Mouse (Mus musculus): ENCODE results near the gene F2rl1. TPM values are rescaled to one million over a fixed set of nuclear protein-coding genes. Genes with fewer than 3 reads are reported as not detected.

The F2rl1 gene
- polyA plus RNA-seq, 1 experiment, result 30.0 TPM

DNA sequence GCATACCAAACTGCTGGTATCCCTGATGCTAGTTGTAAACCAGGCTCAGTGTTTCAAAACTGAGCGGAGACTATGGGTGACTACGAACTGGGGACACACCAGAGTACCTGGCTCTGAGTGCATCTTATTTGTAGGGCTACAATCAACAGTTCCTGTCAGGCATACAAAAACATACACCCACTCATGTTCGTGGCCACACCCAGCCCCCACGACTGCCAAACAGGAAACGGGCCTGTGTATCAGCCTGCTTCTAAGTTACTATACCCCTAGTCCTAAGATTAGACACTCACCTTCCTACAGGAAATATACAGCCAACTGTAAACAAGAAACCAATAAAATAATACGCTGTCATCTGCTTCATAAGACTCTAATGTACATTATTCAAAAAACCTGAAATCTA lies 4.0 kb downstream of the F2rl1 start:
- no peaks in the 10 kb centered on the region for H3K36me3 ChIP-seq (ENCODE audit: control insufficient read depth, insufficient read depth, low read length)
- no peak overlapping the region for H3K4me3 ChIP-seq (ENCODE audit: low read depth, low read length)
- H3K27me3 ChIP-seq (ENCODE audit: control insufficient read depth, insufficient read depth, low read length), result no peaks in the 10 kb centered on the region
- H3K27ac ChIP-seq (ENCODE audit: insufficient read depth, low read depth, low read length), result peak overlapping the region; percentile 64; the same call in 1 of the 2 replicates
- H3K4me1 ChIP-seq (ENCODE audit: control insufficient read depth, insufficient read depth, insufficient read length, low read length), result peaks cover 25% of the 10 kb centered on the region
- TF ChIP-seq POLR2A (IDR thresholded peaks at IDR 0.05; ENCODE audit: low read depth, low read length) (no peak), CTCF (IDR thresholded peaks at IDR 0.05; ENCODE audit: extremely low read depth, insufficient read length, insufficient replicate concordance, low read depth, low read length) (no peak)
- WGBS, result 41% methylated on average over 6 of the region's 6 CpGs

DNA sequence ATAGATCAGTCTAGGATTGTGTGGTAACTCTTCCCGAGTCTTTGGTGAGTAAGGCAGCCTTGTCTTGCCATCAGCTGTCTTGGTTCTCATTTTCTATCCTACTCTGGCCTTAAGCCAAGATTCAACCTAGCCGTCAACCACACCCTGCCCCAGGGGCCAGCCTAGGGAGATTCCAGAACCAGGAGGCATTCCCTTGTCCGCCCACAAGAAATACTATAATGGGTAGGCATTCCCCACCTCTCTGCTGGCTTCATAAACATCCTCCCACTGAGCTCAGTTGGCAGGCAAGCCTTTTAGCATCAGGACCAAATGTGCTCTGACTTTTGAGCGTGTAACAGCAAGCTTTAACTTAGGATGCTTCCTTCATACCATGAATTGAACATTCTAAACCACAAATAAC lies 10.3 kb downstream of the F2rl1 start:
- 44% methylated on average over 4 of the region's 4 CpGs for WGBS
- H3K4me3 ChIP-seq (ENCODE audit: low read depth, low read length), result no peak overlapping the region
- TF ChIP-seq CTCF (IDR thresholded peaks at IDR 0.05; ENCODE audit: extremely low read depth, insufficient read length, insufficient replicate concordance, low read depth, low read length), result no peak
- TF ChIP-seq POLR2A (IDR thresholded peaks at IDR 0.05; ENCODE audit: low read depth, low read length), result no peak

DNA sequence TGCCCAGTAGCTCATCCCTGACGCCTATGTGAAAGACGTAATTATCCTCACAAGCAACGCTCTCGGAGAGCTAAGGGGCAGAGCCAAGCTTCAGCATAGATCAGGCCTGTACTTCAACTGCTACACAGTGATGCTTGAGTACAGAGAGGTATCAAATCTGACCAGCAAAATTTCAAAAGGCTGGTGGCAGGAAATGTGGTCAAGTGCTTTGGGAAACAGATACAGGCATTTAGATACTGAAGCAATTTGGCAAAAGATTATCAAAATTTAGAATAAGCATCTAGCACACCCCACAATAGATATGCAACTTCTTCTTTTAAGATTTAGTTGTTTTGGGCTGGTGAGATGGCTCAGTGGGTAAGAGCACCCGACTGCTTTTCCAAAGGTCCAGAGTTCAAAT lies 15.0 kb downstream of the F2rl1 start:
- Histone ChIP-seq H3K4me3 (ENCODE audit: low read depth, low read length) (no peak overlapping the region), H3K36me3 (ENCODE audit: control insufficient read depth, insufficient read depth, low read length) (peaks cover 12% of the 10 kb centered on the region), H3K27me3 (ENCODE audit: control insufficient read depth, insufficient read depth, low read length) (no peaks in the 10 kb centered on the region), H3K4me1 (ENCODE audit: control insufficient read depth, insufficient read depth, insufficient read length, low read length) (peaks cover 7% of the 10 kb centered on the region; the same call in 1 of the 2 replicates), H3K27ac (ENCODE audit: insufficient read depth, low read depth, low read length) (no peak overlapping the region)
- no peak for TF ChIP-seq POLR2A (IDR thresholded peaks at IDR 0.05; ENCODE audit: low read depth, low read length)
- TF ChIP-seq CTCF (IDR thresholded peaks at IDR 0.05; ENCODE audit: extremely low read depth, insufficient read length, insufficient replicate concordance, low read depth, low read length), result no peak
- 90% methylated on average over 5 of the region's 5 CpGs for WGBS

More for the DNA sequence above, 10.3 kb downstream of the F2rl1 start:
- H3K36me3 ChIP-seq (ENCODE audit: control insufficient read depth, insufficient read depth, low read length), result peaks cover 12% of the 10 kb centered on the region
- H3K27ac ChIP-seq (ENCODE audit: insufficient read depth, low read depth, low read length), result no peak overlapping the region
- H3K27me3 ChIP-seq (ENCODE audit: control insufficient read depth, insufficient read depth, low read length), result no peaks in the 10 kb centered on the region
- peaks cover 9% of the 10 kb centered on the region for H3K4me1 ChIP-seq (ENCODE audit: control insufficient read depth, insufficient read depth, insufficient read length, low read length)

DNA sequence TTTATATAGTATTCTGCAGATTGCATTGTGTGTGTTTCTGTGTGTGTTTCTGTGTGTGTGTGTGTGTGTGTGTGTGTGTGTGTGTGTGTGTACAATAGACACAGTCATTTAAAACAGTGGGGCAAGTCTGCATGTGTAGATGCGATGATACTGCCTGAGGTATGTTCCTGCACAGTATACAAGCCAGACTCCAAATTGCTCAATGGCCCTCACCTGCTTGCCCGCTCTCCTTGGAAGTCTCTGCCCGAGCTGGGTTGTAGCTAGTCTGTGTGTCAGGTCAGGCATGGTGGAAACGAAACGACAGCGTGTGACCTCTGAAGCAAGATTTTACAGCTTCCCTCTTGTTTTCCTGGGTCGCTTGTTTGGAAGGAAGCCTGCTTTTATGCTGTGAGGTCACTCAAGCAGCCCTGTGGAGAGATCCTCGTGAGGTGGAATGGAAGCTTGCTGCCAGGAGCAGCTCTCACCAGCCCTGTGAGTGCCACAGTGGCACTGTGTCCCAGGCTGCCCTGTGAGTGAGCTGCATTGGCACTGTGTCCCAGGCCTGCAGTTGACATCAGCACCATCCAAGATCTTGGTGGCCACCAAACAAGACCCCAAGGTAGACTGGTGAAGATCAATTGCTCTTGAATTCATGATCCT lies 21.6 kb downstream of the F2rl1 start:
- 0 out of 2 replicates have a peak, but pooled peaks cover 2% of the 10 kb centered on the region for H3K4me1 ChIP-seq (ENCODE audit: control insufficient read depth, insufficient read depth, insufficient read length, low read length)
- no peaks in the 10 kb centered on the region for H3K27me3 ChIP-seq (ENCODE audit: control insufficient read depth, insufficient read depth, low read length)
- H3K4me3 ChIP-seq (ENCODE audit: low read depth, low read length), result no peak overlapping the region
- no peaks in the 10 kb centered on the region for H3K36me3 ChIP-seq (ENCODE audit: control insufficient read depth, insufficient read depth, low read length)
- WGBS, result 66% methylated on average over 8 of the region's 8 CpGs
- no peak overlapping the region for H3K27ac ChIP-seq (ENCODE audit: insufficient read depth, low read depth, low read length)
- no peak for TF ChIP-seq POLR2A (IDR thresholded peaks at IDR 0.05; ENCODE audit: low read depth, low read length)
- TF ChIP-seq CTCF (IDR thresholded peaks at IDR 0.05; ENCODE audit: extremely low read depth, insufficient read length, insufficient replicate concordance, low read depth, low read length), result no peak

GRCm38 (mm10) chr13:95496601-95497000 lies 28.4 kb downstream of the F2rl1 start:
- Histone ChIP-seq H3K4me1 (ENCODE audit: control insufficient read depth, insufficient read depth, insufficient read length, low read length) (peaks cover 19% of the 10 kb centered on the region), H3K36me3 (ENCODE audit: control insufficient read depth, insufficient read depth, low read length) (no peaks in the 10 kb centered on the region), H3K27ac (ENCODE audit: insufficient read depth, low read depth, low read length) (no peak overlapping the region), H3K27me3 (ENCODE audit: control insufficient read depth, insufficient read depth, low read length) (no peaks in the 10 kb centered on the region), H3K4me3 (ENCODE audit: low read depth, low read length) (no peak overlapping the region)
- TF ChIP-seq POLR2A (IDR thresholded peaks at IDR 0.05; ENCODE audit: low read depth, low read length) (no peak), CTCF (IDR thresholded peaks at IDR 0.05; ENCODE audit: extremely low read depth, insufficient read length, insufficient replicate concordance, low read depth, low read length) (no peak)
- WGBS, result 93% methylated on average over 3 of the region's 3 CpGs

GRCm38 (mm10) chr13:95494812-95495211 lies 30.2 kb downstream of the F2rl1 start:
- H3K27ac ChIP-seq (ENCODE audit: insufficient read depth, low read depth, low read length), result peak overlapping the region; percentile 33
- no peaks in the 10 kb centered on the region for H3K36me3 ChIP-seq (ENCODE audit: control insufficient read depth, insufficient read depth, low read length)
- TF ChIP-seq CTCF (IDR thresholded peaks at IDR 0.05; ENCODE audit: extremely low read depth, insufficient read length, insufficient replicate concordance, low read depth, low read length) (no peak), POLR2A (IDR thresholded peaks at IDR 0.05; ENCODE audit: low read depth, low read length) (no peak)

DNA sequence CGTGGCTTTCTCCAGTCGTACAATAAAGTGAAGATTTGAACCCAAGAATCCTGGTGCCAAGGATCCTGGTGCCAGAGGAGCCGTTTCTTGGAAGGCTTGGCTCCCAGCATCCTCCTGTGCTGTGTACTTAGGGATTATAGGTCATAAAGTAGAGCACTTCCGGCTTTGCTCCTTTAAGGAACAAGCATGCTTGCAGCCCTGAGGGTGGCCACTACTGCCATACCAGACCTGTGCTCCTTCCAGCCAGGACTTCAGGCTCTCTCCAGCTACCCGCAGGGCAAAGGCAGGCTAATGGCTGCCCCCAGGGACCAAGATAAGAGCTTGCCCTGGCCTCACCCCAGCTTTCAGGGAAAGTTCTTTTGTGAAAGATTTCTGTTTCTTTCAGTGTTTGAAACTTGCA lies 31.7 kb downstream of the F2rl1 start:
- 24% methylated on average over 5 of the region's 5 CpGs for WGBS
- no peak overlapping the region for H3K27ac ChIP-seq (ENCODE audit: insufficient read depth, low read depth, low read length)
- no peak overlapping the region for H3K4me3 ChIP-seq (ENCODE audit: low read depth, low read length)

More at GRCm38 (mm10) chr13:95494812-95495211, 30.2 kb downstream of the F2rl1 start:
- 76% methylated on average over 8 of the region's 8 CpGs for WGBS
- Histone ChIP-seq H3K27me3 (ENCODE audit: control insufficient read depth, insufficient read depth, low read length) (no peaks in the 10 kb centered on the region), H3K4me1 (ENCODE audit: control insufficient read depth, insufficient read depth, insufficient read length, low read length) (peaks cover 19% of the 10 kb centered on the region), H3K4me3 (ENCODE audit: low read depth, low read length) (no peak overlapping the region)

More for the DNA sequence above, 31.7 kb downstream of the F2rl1 start:
- peaks cover 19% of the 10 kb centered on the region for H3K4me1 ChIP-seq (ENCODE audit: control insufficient read depth, insufficient read depth, insufficient read length, low read length)
- H3K27me3 ChIP-seq (ENCODE audit: control insufficient read depth, insufficient read depth, low read length), result no peaks in the 10 kb centered on the region
- no peak for TF ChIP-seq POLR2A (IDR thresholded peaks at IDR 0.05; ENCODE audit: low read depth, low read length)
- TF ChIP-seq CTCF (IDR thresholded peaks at IDR 0.05; ENCODE audit: extremely low read depth, insufficient read length, insufficient replicate concordance, low read depth, low read length), result no peak
- no peaks in the 10 kb centered on the region for H3K36me3 ChIP-seq (ENCODE audit: control insufficient read depth, insufficient read depth, low read length)

Measured in small intestine, adult 2 months (tissue).